Mouse (Mus musculus): ENCODE results near the gene Tnfsf13. TPM values are rescaled to one million over a fixed set of nuclear protein-coding genes. Genes with fewer than 3 reads are reported as not detected.

The Tnfsf13 gene
- polyA plus RNA-seq, 1 experiment from 2014 or later: 0.24 TPM

MicroRNA genes within 50 kb of the gene (microRNA counts, 519-probe panel; counts per million panel counts)
- microRNA mmu-miR-1934 (322 counts per million, percentile 70 among the panel's probes with 10 or more counts), microRNA mmu-miR-467f (5,576 counts per million, percentile 85 among the panel's probes with 10 or more counts)

Small RNAs within 50 kb of the gene (microRNA-seq; reads per million reads assigned to microRNA genes)
- gene Mir1934 (5.0 reads per million, percentile 14 among the genes with 10 or more reads in this experiment), gene Mir467f (not detected)

Other genes with a start within 250 kb of the Tnfsf13 start
- 0.13 and 0.36 TPM in 2 replicates for gene Dnah2, start 136.7 kb downstream of the Tnfsf13 start, polyA plus RNA-seq (2014; fragmentation: Nextera tagmentation; extraction: Ambion mirVana)
- gene Efnb3, start 125.6 kb downstream of the Tnfsf13 start, polyA plus RNA-seq (2014; fragmentation: Nextera tagmentation; extraction: Ambion mirVana): 14.2 and 20.4 TPM in 2 replicates
- 11.1 and 14.3 TPM in 2 replicates for gene Wrap53, start 105.5 kb downstream of the Tnfsf13 start, polyA plus RNA-seq (2014; fragmentation: Nextera tagmentation; extraction: Ambion mirVana)
- 71.2 and 71.9 TPM in 2 replicates for gene Trp53, start 105.4 kb downstream of the Tnfsf13 start, polyA plus RNA-seq (2014; fragmentation: Nextera tagmentation; extraction: Ambion mirVana)
- gene Atp1b2, start 79.8 kb downstream of the Tnfsf13 start, polyA plus RNA-seq (2014; fragmentation: Nextera tagmentation; extraction: Ambion mirVana): 31.5 and 33.8 TPM in 2 replicates
- gene Shbg, start 67.9 kb downstream of the Tnfsf13 start, polyA plus RNA-seq (2014; fragmentation: Nextera tagmentation; extraction: Ambion mirVana): not detected in 2 replicates
- 16.2 and 17.9 TPM in 2 replicates for gene Sat2, start 63.8 kb downstream of the Tnfsf13 start, polyA plus RNA-seq (2014; fragmentation: Nextera tagmentation; extraction: Ambion mirVana)
- gene Fxr2, start 52.8 kb downstream of the Tnfsf13 start, polyA plus RNA-seq (2014; fragmentation: Nextera tagmentation; extraction: Ambion mirVana): 24.2 and 25.8 TPM in 2 replicates
- not detected in 2 replicates for gene Sox15, start 30.5 kb downstream of the Tnfsf13 start, polyA plus RNA-seq (2014; fragmentation: Nextera tagmentation; extraction: Ambion mirVana)
- gene Mpdu1, start 23.1 kb downstream of the Tnfsf13 start, polyA plus RNA-seq (2014; fragmentation: Nextera tagmentation; extraction: Ambion mirVana): 14.9 and 29.1 TPM in 2 replicates
- 12.1 and 14.4 TPM in 2 replicates for gene Cd68, start 19.6 kb downstream of the Tnfsf13 start, polyA plus RNA-seq (2014; fragmentation: Nextera tagmentation; extraction: Ambion mirVana)
- 313 and 403 TPM in 2 replicates for gene Eif4a1, start 13.4 kb downstream of the Tnfsf13 start, polyA plus RNA-seq (2014; fragmentation: Nextera tagmentation; extraction: Ambion mirVana)
- 43.2 and 59.4 TPM in 2 replicates for gene Senp3, start 3.7 kb downstream of the Tnfsf13 start, polyA plus RNA-seq (2014; fragmentation: Nextera tagmentation; extraction: Ambion mirVana)
- 7.7 and 10.3 TPM in 2 replicates for gene Tnfsf12, start 10.1 kb upstream of the Tnfsf13 start, polyA plus RNA-seq (2014; fragmentation: Nextera tagmentation; extraction: Ambion mirVana)
- gene Tnfsfm13, start 10.3 kb upstream of the Tnfsf13 start, polyA plus RNA-seq (2014; fragmentation: Nextera tagmentation; extraction: Ambion mirVana): 2.5 and 6.8 TPM in 2 replicates
- gene Polr2a, start 72.9 kb upstream of the Tnfsf13 start, polyA plus RNA-seq (2014; fragmentation: Nextera tagmentation; extraction: Ambion mirVana): 19.9 and 20.1 TPM in 2 replicates
- gene Slc35g3, start 76.2 kb upstream of the Tnfsf13 start, polyA plus RNA-seq (2014; fragmentation: Nextera tagmentation; extraction: Ambion mirVana): 0.13 TPM in 1 of 2 replicates, not detected in the other
- 3.7 TPM in 2 replicates for gene Zbtb4, start 80.1 kb upstream of the Tnfsf13 start, polyA plus RNA-seq (2014; fragmentation: Nextera tagmentation; extraction: Ambion mirVana)
- 5.5 and 5.8 TPM in 2 replicates for gene Chrnb1, start 110.2 kb upstream of the Tnfsf13 start, polyA plus RNA-seq (2014; fragmentation: Nextera tagmentation; extraction: Ambion mirVana)
- 2.0 and 2.1 TPM in 2 replicates for gene Fgf11, start 116.1 kb upstream of the Tnfsf13 start, polyA plus RNA-seq (2014; fragmentation: Nextera tagmentation; extraction: Ambion mirVana)
- gene Tmem102, start 119.8 kb upstream of the Tnfsf13 start, polyA plus RNA-seq (2014; fragmentation: Nextera tagmentation; extraction: Ambion mirVana): 1.7 and 1.8 TPM in 2 replicates
- gene Gm39566, start 129.5 kb upstream of the Tnfsf13 start, polyA plus RNA-seq (2014; fragmentation: Nextera tagmentation; extraction: Ambion mirVana): not detected in 2 replicates
- gene Spem2, start 132.7 kb upstream of the Tnfsf13 start, polyA plus RNA-seq (2014; fragmentation: Nextera tagmentation; extraction: Ambion mirVana): not detected in 2 replicates
- not detected in 2 replicates for gene Spem1, start 136.4 kb upstream of the Tnfsf13 start, polyA plus RNA-seq (2014; fragmentation: Nextera tagmentation; extraction: Ambion mirVana)
- 2.4 and 2.6 TPM in 2 replicates for gene Nlgn2, start 152.0 kb upstream of the Tnfsf13 start, polyA plus RNA-seq (2014; fragmentation: Nextera tagmentation; extraction: Ambion mirVana)
- gene Tmem256, start 152.7 kb upstream of the Tnfsf13 start, polyA plus RNA-seq (2014; fragmentation: Nextera tagmentation; extraction: Ambion mirVana): 340 and 379 TPM in 2 replicates
- gene Plscr3, start 160.6 kb upstream of the Tnfsf13 start, polyA plus RNA-seq (2014; fragmentation: Nextera tagmentation; extraction: Ambion mirVana): 66.5 and 75.8 TPM in 2 replicates
- 0.15 TPM in 1 of 2 replicates, not detected in the other for gene Tnk1, start 172.9 kb upstream of the Tnfsf13 start, polyA plus RNA-seq (2014; fragmentation: Nextera tagmentation; extraction: Ambion mirVana)
- not detected in 2 replicates for gene Tmem95, start 192.2 kb upstream of the Tnfsf13 start, polyA plus RNA-seq (2014; fragmentation: Nextera tagmentation; extraction: Ambion mirVana)
- gene Kctd11, start 195.6 kb upstream of the Tnfsf13 start, polyA plus RNA-seq (2014; fragmentation: Nextera tagmentation; extraction: Ambion mirVana): 2.6 and 2.8 TPM in 2 replicates
- 3.6 and 3.8 TPM in 2 replicates for gene Acap1, start 209.8 kb upstream of the Tnfsf13 start, polyA plus RNA-seq (2014; fragmentation: Nextera tagmentation; extraction: Ambion mirVana)
- gene 2810408A11Rik, start 215.2 kb upstream of the Tnfsf13 start, polyA plus RNA-seq (2014; fragmentation: Nextera tagmentation; extraction: Ambion mirVana): 4.5 and 5.1 TPM in 2 replicates
- gene Neurl4, start 215.3 kb upstream of the Tnfsf13 start, polyA plus RNA-seq (2014; fragmentation: Nextera tagmentation; extraction: Ambion mirVana): 7.5 and 11.1 TPM in 2 replicates
- gene Gps2, start 228.1 kb upstream of the Tnfsf13 start, polyA plus RNA-seq (2014; fragmentation: Nextera tagmentation; extraction: Ambion mirVana): 45.2 and 46.8 TPM in 2 replicates
- gene Eif5a, start 236.2 kb upstream of the Tnfsf13 start, polyA plus RNA-seq (2014; fragmentation: Nextera tagmentation; extraction: Ambion mirVana): 1,047 and 1,081 TPM in 2 replicates

All from heart, embryonic 14.5 days (tissue).